Mouse (Mus musculus) heart, adult 2 months (tissue): ENCODE results near the gene Selenon.

ENCODE experiments used
- CTCF ChIP-seq: fragments of 200-600 bp; IDR thresholded peaks from 2 replicates; pipeline ENCODE4 v1.8.1; 2022; ENCODE audit warnings: antibody characterized with exemption, mild to moderate bottlenecking, moderate library complexity
- EP300 ChIP-seq: fragments of 200-500 bp; IDR thresholded peaks from 2 replicates; pipeline ENCODE4 v1.6.1; 2011; ENCODE audit warnings: low read depth, low read length, control low read depth; ENCODE audit not compliant: insufficient read depth

DNA sequence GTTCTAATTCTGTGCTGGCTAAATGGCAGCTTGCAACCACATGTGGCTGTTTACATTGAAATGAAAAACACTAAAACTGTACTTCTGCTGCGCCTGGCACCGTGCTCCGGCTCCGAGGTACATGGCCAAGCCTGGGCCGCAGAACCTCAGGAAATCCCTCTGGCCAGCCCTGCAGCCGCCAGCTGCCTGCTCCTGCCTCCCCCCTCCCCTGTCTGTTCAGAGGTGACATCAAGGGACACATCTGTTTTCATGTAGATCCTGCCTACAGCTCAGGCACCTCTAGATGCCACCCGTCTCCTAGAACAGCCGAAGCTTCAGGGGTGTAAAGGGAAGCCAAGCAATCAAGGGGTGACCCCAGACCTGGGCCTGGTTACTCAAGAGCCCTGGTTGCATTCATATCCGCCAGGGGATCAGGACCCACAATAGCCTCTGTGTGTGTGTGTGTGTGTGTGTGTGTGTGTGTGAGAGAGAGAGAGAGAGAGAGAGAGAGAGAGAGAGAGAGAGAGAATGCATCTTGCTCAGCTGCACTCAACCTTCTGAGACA lies 6.7 kb upstream of the Selenon start:
- TF ChIP-seq EP300 (no peak), CTCF (no peak)
